Mouse (Mus musculus): ENCODE data around the gene Zfp72. TPM values are rescaled to one million over a fixed set of nuclear protein-coding genes. Genes with fewer than 3 reads are reported as not detected.

The Zfp72 gene
- 5.0 and 5.9 TPM in 2 replicates for polyA plus RNA-seq (2016; fragmentation: Nextera tagmentation; extraction: Ambion mirVana)

DNA sequence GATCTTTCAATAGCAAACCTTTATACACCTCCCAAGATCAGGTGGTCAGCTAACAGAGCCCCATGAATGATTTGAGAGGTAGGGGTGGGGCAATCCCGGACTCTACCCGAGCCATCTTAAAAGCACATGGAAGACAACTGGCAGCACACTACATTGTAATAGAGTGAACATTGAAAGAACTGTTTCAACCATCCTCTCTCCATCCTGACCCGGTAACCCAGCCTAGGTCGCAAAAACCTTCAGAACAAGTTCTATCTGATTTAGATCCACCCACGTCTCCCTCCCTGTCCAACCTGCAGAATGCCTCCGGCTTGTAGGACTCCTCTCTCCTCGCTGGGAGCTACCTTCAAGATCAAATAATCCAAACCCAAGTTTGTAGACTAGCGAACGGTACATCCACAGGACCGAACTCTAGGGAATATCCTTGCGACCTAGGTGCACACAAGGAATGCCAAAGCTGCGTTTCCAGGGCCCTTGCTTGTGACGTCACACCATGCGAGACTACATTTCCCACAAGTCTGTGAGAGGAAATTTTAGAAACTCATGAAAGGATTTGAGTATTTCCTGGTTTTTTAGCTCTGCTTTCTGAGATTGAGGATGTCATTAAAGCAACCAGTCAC, at the start of gene Zfp72:
Gene Zfp72, minus strand, starts transcription at position 466 of the 620 bp plus-strand sequence.
- Histone ChIP-seq H3K9me3 (replicated peaks) (no peaks in the 10 kb centered on the region), H3K4me1 (no peaks in the 10 kb centered on the region; the same call in 1 of the 2 replicates), H3K27me3 (ENCODE audit: low read depth, poor library complexity, severe bottlenecking) (no peaks in the 10 kb centered on the region), H3K36me3 (no peaks in the 10 kb centered on the region), H3K27ac (peak within 1 kb of the TSS; percentile 79), H3K4me3 (peak within 1 kb of the TSS; percentile 65)
- WGBS: under 1% methylated on average over 14 of the region's 14 CpGs
- DNase-seq (ENCODE audit: low spot score): peak; percentile 72

DNA sequence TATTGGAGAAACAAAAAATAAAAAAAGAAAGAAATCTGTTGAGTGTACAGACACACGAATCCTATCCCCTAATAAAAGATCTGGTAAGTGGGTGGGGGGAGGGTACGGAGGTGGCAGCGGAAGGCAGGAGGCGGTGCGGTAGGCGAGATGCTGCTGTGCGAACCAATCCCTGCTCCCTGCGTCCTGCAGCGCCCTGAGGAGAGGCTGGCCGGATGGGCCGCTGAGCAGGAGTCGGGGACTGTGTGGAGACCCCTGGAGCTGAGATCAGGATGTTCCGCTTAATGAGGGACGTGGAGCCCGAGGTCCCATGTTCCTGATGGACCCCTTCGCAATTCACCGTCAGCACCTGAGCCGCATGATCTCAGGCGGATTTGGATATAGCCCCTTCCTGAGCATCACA, 49.3 kb upstream of the Zfp72 start:
- peaks cover 32% of the 10 kb centered on the region for H3K36me3 ChIP-seq
- H3K9me3 ChIP-seq (replicated peaks): peaks cover 15% of the 10 kb centered on the region; the same call in 1 of the 2 replicates
- WGBS: 25% methylated on average over 19 of the region's 19 CpGs
- no peak for DNase-seq (ENCODE audit: low spot score)
- H3K4me3 ChIP-seq: peak overlapping the region; percentile 27
- no peaks in the 10 kb centered on the region for H3K4me1 ChIP-seq
- no peak overlapping the region for H3K27ac ChIP-seq
- no peaks in the 10 kb centered on the region for H3K27me3 ChIP-seq (ENCODE audit: low read depth, poor library complexity, severe bottlenecking)

DNA sequence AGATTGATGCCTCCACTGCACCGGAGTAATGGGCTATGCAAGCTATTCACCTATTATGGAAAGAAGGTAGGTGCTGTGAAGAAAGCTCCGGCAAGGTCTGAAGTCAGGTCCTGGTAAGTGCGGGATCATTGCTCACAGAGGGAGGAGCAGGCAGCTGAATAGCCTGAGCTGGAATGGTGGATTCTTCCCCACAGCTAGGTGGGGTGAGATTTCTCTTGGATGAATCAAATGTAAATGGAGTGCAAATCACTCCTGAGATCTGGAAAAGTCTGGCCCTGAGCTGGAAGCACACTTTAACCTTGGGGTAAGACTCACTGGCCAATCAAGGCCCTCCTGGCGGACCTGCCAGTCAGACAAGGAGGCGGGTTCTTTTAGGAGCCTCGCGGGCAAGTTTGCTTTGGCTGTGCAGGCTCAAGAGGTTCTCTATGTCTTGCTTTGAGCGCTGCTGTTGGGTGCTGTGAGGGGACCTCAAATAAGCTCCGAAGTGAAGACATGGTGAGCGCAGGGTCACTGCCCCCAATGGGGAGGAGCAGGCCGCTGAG, 8.7 kb upstream of the Zfp72 start, which contains the start of gene Ftl1-ps1:
Gene Ftl1-ps1, plus strand, starts transcription at position 397 of the 542 bp plus-strand sequence.
- Histone ChIP-seq H3K4me1 (no peaks in the 10 kb centered on the region), H3K4me3 (no peak within 1 kb of the TSS), H3K9me3 (replicated peaks) (no peaks in the 10 kb centered on the region), H3K36me3 (no peaks in the 10 kb centered on the region), H3K27me3 (ENCODE audit: low read depth, poor library complexity, severe bottlenecking) (no peaks in the 10 kb centered on the region), H3K27ac (no peak within 1 kb of the TSS)
- WGBS: 12% methylated on average over 11 of the region's 11 CpGs
- peak; percentile 37 for DNase-seq (ENCODE audit: low spot score)

DNA sequence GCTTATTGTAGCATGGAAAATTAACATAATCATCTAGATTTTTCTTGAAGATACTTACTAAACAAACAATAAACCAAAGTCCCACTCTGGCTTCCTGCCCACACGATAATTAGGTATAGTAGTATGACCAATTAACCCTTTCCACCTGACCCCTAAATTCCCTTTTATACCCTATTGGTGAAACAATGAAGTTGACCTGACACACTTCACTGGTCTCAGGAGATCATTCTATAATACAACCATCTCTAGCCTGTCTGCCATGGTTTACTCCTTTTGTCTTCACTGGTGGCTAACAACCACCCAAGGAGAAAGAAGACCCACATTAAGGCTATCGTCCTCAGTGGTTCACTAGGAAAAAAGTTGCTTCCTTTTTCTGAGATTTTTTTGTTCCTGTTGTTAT, 520 bp upstream of the Zfp72 start:
- Histone ChIP-seq H3K27ac (no peak overlapping the region), H3K9me3 (replicated peaks) (no peaks in the 10 kb centered on the region), H3K36me3 (no peaks in the 10 kb centered on the region), H3K4me1 (no peaks in the 10 kb centered on the region; the same call in 1 of the 2 replicates), H3K4me3 (no peak overlapping the region), H3K27me3 (ENCODE audit: low read depth, poor library complexity, severe bottlenecking) (no peaks in the 10 kb centered on the region)
- no peak for DNase-seq (ENCODE audit: low spot score)
- WGBS: 88% methylated on average over 2 of the region's 2 CpGs

DNA sequence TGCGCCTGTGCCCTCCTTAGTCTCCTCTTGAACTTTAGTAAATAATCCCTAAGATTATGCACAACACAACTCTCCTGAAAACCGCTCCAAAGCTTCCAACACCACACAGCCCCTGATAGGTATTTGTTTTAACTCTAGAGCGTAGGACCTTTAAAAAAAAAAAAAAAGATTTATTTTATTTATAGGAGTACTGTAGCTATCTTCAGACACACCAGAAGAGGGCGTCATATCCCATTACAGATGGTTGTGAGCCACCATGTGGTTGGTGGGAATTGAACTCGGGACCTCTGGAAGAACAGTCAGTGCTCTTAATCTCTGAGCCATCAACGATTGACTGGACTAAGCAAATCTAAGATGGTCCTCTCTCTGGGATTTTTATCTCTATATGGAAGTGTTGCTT, 906 bp downstream of the Zfp72 start:
- H3K27me3 ChIP-seq (ENCODE audit: low read depth, poor library complexity, severe bottlenecking): 0 out of 2 replicates have a peak, but pooled peaks cover 2% of the 10 kb centered on the region
- H3K27ac ChIP-seq: no peak overlapping the region
- peak overlapping the region; percentile 65 for H3K4me3 ChIP-seq
- no peaks in the 10 kb centered on the region for H3K36me3 ChIP-seq
- no peak for DNase-seq (ENCODE audit: low spot score)
- 71% methylated on average over 6 of the region's 6 CpGs for WGBS
- H3K4me1 ChIP-seq: no peaks in the 10 kb centered on the region; the same call in 1 of the 2 replicates
- H3K9me3 ChIP-seq (replicated peaks): no peaks in the 10 kb centered on the region

DNA sequence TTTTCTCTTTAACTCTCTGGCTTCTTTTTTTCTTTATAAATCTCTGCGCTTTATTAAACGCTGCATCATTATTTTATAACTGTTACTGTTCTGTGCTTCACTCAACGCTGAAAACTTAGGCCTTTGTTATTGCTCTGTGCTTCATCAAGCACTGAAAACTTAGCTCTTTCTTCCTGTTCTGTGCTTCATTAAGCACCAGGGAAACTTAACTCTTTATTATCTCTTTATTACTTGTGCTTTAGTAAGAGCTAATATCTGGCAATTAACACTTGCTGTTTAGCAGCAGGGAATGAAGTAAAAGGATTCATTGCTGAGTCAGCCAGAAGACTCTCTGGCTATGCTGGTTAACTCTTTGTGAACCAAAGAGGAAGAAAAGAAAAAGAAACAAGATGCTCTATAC, 8.3 kb downstream of the Zfp72 start:
- Histone ChIP-seq H3K9me3 (replicated peaks) (no peaks in the 10 kb centered on the region), H3K27me3 (ENCODE audit: low read depth, poor library complexity, severe bottlenecking) (peaks cover 24% of the 10 kb centered on the region), H3K4me3 (no peak overlapping the region), H3K27ac (no peak overlapping the region), H3K36me3 (no peaks in the 10 kb centered on the region), H3K4me1 (peaks cover 11% of the 10 kb centered on the region)
- WGBS: 60% methylated on average over 3 of the region's 3 CpGs
- no peak for DNase-seq (ENCODE audit: low spot score)

DNA sequence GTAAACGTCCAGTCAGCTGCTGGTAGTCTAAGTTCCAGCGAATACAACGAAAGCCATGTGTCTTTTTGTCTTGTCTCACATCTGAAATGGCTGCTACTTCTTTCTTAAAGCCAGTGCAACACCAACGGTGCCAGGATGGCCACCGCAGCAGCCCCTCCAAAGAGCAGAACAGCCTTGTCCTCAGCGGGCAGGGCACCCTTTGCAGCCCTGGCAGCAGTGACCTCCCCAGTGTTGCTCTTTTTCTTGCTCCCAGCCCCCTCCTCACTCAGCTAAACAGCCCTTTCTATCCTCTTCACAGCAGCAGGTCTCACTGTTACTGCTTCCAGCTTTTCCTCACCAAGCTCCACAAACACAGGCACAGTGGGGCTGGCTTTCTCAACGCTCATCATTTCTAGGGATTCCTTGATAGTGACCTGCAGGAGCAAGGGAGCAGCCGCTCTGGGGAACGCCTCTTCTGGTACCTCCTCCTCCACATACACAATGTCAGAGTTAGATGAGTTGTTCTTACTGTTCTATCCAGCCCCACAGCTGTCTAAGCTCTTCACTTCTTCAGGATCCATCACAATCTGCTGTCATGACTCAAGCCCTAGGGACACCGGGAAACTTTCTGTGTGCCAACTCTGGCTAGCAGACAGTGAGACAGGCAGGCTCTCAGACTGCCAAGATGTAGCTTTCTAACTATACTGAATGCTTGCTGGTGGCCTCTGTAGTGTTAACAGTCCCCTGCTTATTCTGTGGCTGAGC, 8.9 kb downstream of the Zfp72 start:
- no peak overlapping the region for H3K27ac ChIP-seq
- 77% methylated on average over 10 of the region's 10 CpGs for WGBS

DNA sequence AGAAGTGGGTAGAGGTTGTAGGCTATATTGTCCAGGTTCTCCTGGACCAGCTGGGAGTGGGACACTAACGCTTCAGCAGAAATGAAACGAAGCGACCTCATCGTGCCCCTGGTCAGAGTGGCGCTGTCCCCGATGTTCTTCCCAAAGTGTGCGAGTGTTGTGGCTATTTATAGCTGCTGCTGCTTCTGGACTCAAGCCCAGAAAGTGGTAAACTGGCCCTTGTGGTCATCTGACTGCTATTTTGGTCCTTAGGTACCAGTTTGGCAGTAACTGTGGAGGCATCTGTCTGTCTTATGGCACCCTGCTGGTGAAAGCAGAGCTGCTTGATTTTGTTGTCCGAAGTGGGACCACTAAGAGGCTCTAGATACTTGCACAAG, 26.8 kb downstream of the Zfp72 start, which contains the start of gene Lrrc14b:
Gene Lrrc14b, minus strand, starts transcription at position 147 of the 377 bp plus-strand sequence.
- no peak within 1 kb of the TSS for H3K27ac ChIP-seq
- peaks cover 44% of the 10 kb centered on the region for H3K36me3 ChIP-seq
- no peak for DNase-seq (ENCODE audit: low spot score)

More for the DNA sequence above, 8.9 kb downstream of the Zfp72 start:
- Histone ChIP-seq H3K4me3 (no peak overlapping the region), H3K9me3 (replicated peaks) (no peaks in the 10 kb centered on the region), H3K4me1 (peaks cover 11% of the 10 kb centered on the region), H3K27me3 (ENCODE audit: low read depth, poor library complexity, severe bottlenecking) (peaks cover 24% of the 10 kb centered on the region), H3K36me3 (no peaks in the 10 kb centered on the region)
- no peak for DNase-seq (ENCODE audit: low spot score)

DNA sequence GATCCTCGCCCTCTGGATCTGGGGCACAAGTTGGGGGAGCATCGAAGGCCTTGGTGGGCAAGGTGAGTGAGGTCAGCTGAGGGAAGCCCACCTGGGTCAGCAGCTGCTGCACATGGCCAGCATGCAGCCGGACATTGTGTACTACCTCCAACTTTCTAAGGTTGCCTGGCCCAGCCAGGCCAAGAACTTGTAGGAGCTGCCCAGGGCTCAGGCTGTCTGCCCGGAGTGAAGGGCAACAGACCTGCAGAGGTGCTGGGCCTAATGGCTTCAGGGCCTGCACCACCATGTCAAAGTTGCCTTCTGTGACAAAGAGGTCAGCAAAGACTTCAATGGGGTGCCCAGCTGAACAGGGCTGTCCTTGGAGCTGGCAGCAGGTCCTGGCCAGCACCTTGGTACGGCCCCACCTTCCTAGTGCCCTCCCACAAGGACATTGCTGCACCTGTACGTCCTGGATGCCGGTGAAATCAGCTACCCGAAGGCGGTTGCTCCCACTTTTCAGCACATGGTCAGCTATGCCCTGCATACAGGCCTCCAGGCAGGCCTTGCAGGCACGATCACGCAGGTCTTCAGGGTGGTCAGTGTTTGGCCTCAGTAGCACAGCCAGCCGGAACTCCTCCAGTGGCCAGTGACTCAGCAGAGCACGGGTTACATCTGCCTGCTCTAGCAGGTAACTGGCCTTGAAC, 27.3 kb downstream of the Zfp72 start:
- Histone ChIP-seq H3K36me3 (peaks cover 50% of the 10 kb centered on the region), H3K27me3 (ENCODE audit: low read depth, poor library complexity, severe bottlenecking) (no peaks in the 10 kb centered on the region), H3K9me3 (replicated peaks) (no peaks in the 10 kb centered on the region), H3K4me1 (no peaks in the 10 kb centered on the region), H3K4me3 (no peak overlapping the region), H3K27ac (no peak overlapping the region)
- 90% methylated on average over 13 of the region's 13 CpGs for WGBS
- DNase-seq (ENCODE audit: low spot score): no peak

More for the DNA sequence above, 26.8 kb downstream of the Zfp72 start, which contains the start of gene Lrrc14b:
- H3K4me3 ChIP-seq: no peak within 1 kb of the TSS
- H3K27me3 ChIP-seq (ENCODE audit: low read depth, poor library complexity, severe bottlenecking): no peaks in the 10 kb centered on the region
- no peaks in the 10 kb centered on the region for H3K9me3 ChIP-seq (replicated peaks)
- WGBS: 89% methylated on average over 8 of the region's 8 CpGs
- H3K4me1 ChIP-seq: no peaks in the 10 kb centered on the region

DNA sequence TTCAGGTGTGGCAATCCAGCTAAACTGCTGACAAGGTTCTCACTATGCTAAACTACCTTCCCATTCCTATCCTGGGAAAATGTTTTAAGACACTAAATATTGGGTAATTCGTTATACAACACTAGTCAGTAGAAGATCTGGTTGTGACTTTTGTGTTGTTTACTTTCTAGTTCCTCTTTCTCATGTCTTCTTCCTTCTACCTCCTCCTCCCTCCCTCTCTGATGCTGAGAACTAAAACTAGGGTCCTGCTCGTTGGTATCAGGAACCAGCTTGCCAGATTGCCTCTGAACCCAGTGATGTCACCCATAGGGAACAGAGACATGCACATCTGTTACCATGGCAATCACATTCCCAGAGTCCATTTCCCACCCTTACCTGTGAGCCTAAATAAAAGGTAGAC, 28.4 kb downstream of the Zfp72 start:
- Histone ChIP-seq H3K9me3 (replicated peaks) (no peaks in the 10 kb centered on the region), H3K27me3 (ENCODE audit: low read depth, poor library complexity, severe bottlenecking) (no peaks in the 10 kb centered on the region), H3K4me1 (no peaks in the 10 kb centered on the region), H3K36me3 (peaks cover 61% of the 10 kb centered on the region), H3K4me3 (no peak overlapping the region), H3K27ac (no peak overlapping the region)
- no peak for DNase-seq (ENCODE audit: low spot score)
- 71% methylated on average over 2 of the region's 2 CpGs for WGBS

DNA sequence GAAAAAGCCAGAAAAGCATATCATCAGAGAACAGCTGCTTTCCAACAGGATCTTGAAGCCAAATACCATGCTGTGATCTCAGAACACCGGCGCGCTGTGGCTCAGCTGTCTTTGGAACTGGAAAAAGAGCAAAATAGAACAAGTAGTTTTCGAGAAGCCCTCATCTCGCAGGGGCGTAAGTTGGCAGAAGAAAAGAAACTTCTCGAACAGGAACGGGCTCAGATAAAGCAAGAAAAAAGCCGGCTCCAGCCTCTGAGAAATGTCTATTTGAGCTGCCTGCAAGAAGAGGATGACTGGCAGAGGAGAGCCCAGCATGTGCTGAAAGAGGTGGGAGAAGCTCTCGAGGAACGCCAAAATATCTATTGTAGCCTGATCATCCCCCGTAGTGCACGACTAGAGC, 34.1 kb downstream of the Zfp72 start:
- Histone ChIP-seq H3K36me3 (peaks cover 91% of the 10 kb centered on the region), H3K27me3 (ENCODE audit: low read depth, poor library complexity, severe bottlenecking) (no peaks in the 10 kb centered on the region), H3K4me3 (no peak overlapping the region), H3K9me3 (replicated peaks) (no peaks in the 10 kb centered on the region), H3K27ac (no peak overlapping the region), H3K4me1 (no peaks in the 10 kb centered on the region)
- DNase-seq (ENCODE audit: low spot score): no peak
- WGBS: 97% methylated on average over 13 of the region's 13 CpGs

DNA sequence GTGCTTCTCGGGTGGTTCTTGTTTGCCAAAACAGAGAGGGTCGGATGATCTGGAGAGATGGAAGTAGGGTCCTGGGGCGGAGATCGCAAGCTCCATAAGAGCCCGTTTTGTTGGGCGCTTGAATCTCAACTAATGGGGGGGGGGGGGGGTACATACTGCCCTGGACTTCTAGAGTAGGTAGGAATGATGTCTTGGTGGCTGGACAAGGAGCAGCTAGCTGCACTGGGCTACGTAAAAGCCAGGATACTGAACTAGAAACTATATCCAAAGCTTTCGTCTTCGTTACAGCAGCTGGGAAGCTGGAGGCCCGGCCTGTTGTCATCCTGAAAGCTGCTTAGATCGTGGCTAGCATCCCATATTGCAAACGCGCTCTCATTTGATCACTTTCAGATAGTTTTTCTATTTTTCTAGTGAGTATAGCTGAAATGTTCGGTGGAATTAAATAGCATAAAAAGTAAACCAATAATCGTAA, 40.2 kb downstream of the Zfp72 start:
- H3K9me3 ChIP-seq (replicated peaks): no peaks in the 10 kb centered on the region
- peak overlapping the region; percentile 81 for H3K4me3 ChIP-seq
- no peaks in the 10 kb centered on the region for H3K27me3 ChIP-seq (ENCODE audit: low read depth, poor library complexity, severe bottlenecking)
- 2% methylated on average over 15 of the region's 15 CpGs for WGBS
- H3K27ac ChIP-seq: peak overlapping the region; percentile 94
- DNase-seq (ENCODE audit: low spot score): no peak
- peaks cover 13% of the 10 kb centered on the region for H3K4me1 ChIP-seq
- H3K36me3 ChIP-seq: peaks cover 31% of the 10 kb centered on the region

Measured in limb, embryonic 10.5 days (tissue).